In the genomic region with DNA sequence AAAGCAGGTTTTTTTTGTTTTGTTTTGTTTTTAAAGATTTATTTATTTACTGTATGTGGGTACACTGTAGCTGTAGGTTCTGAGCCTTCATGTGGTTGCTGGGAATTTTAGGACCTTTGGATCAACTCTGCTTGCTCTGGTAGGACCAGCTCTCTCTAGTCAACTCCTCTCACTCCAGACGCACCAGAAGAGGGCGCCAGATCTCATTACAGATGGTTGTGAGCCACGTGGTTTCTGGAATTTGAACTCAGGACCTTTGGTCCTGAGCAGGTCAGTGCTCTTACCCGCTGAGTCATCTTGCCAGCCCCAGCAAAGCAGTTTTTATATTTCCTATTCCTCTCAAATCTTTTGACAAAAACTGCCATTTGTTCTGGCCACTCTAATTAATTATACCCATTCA, we compare ENCODE assay signal across 8 mouse cellular contexts. TPM values are rescaled to one million over a fixed set of nuclear protein-coding genes. Genes with fewer than 3 reads are reported as not detected.
DNase-seq lines count a peak whose midpoint lies in the region.

No protein-coding gene starts in this region.

- intact Hi-C loops in gastrocnemius, postnatal 14 days (cut with DNase I; ENCODE audit: low total_unique reads): no loop called here
- intact Hi-C loops in heart, postnatal 36 days (cut with DNase I): no loop called here

- peak; percentile 14 for DNase-seq in gastrocnemius, postnatal 14 days
- no peak for DNase-seq in gastrocnemius, postnatal 25 days
- DNase-seq in 3134 (ENCODE audit: extremely low read depth, insufficient read length, low spot score) (peak; percentile 37), R1 (ENCODE audit: low read depth, low spot score) (peak; percentile 65)
- DNase-seq in heart, postnatal 36 days: peak; percentile 23 to 33
- DNase-seq in lung, adult 18-20 months: peak; percentile 32 to 44
- peak; percentile 17 for DNase-seq in thymus, postnatal 0 days (ENCODE audit: low spot score)
- DNase-seq in layer of hippocampus, postnatal 36 days: no peak

RNA-seq across cellular contexts. Expression of a gene that starts 1.5 kb away (rescaled TPM):
- 10 to 100 TPM; 10.6 to 10.8 TPM for total RNA-seq in gastrocnemius, postnatal 14 days (2021)
- 10 to 100 TPM in 1 of 2 experiments, 1 to 10 TPM in 1; 9.4 to 10.1 TPM for total RNA-seq in gastrocnemius, postnatal 25 days (2021)
- total RNA-seq in heart, postnatal 36 days (2021): 10 to 100 TPM; 18.2 to 21.0 TPM
- 14.4 and 15.8 TPM in 2 replicates for polyA plus RNA-seq in thymus, postnatal 0 days (2015; fragmentation: Nextera tagmentation; extraction: Ambion mirVana)
- total RNA-seq in layer of hippocampus, postnatal 36 days (2021): 10 to 100 TPM; 33.7 to 34.4 TPM

RNA-seq across cellular contexts. Expression of a gene that starts 1.6 kb away (rescaled TPM):
- total RNA-seq in gastrocnemius, postnatal 14 days (2021): 10 to 100 TPM; 19.1 to 21.2 TPM
- total RNA-seq in gastrocnemius, postnatal 25 days (2021): 10 to 100 TPM; 20.1 to 21.9 TPM
- total RNA-seq in heart, postnatal 36 days (2021): 10 to 100 TPM; 27.1 to 28.6 TPM
- polyA plus RNA-seq in thymus, postnatal 0 days (2015; fragmentation: Nextera tagmentation; extraction: Ambion mirVana): 9.7 and 12.5 TPM in 2 replicates
- total RNA-seq in layer of hippocampus, postnatal 36 days (2021): 10 to 100 TPM; 95.7 to 99.8 TPM

RNA-seq across cellular contexts. Expression of a gene that starts 26.3 kb away (rescaled TPM):
- 10 to 100 TPM; 20.9 to 25.4 TPM for total RNA-seq in gastrocnemius, postnatal 14 days (2021)
- 10 to 100 TPM; 19.0 to 22.7 TPM for total RNA-seq in gastrocnemius, postnatal 25 days (2021)
- 10 to 100 TPM; 19.7 to 20.2 TPM for total RNA-seq in heart, postnatal 36 days (2021)
- polyA plus RNA-seq in thymus, postnatal 0 days (2015; fragmentation: Nextera tagmentation; extraction: Ambion mirVana): 39.5 and 41.4 TPM in 2 replicates
- total RNA-seq in layer of hippocampus, postnatal 36 days (2021): 10 to 100 TPM; 33.3 to 34.4 TPM

RNA-seq across cellular contexts. Expression of a gene that starts 27.3 kb away (rescaled TPM):
- 1 to 10 TPM; 2.7 to 3.7 TPM for total RNA-seq in gastrocnemius, postnatal 14 days (2021)
- total RNA-seq in gastrocnemius, postnatal 25 days (2021): 1 to 10 TPM; 1.4 to 2.0 TPM
- total RNA-seq in heart, postnatal 36 days (2021): 1 to 10 TPM; 6.1 to 6.2 TPM
- 2.2 and 3.1 TPM in 2 replicates for polyA plus RNA-seq in thymus, postnatal 0 days (2015; fragmentation: Nextera tagmentation; extraction: Ambion mirVana)
- total RNA-seq in layer of hippocampus, postnatal 36 days (2021): 10 to 100 TPM; 88.1 to 89.4 TPM

Comparison
In these comparisons a context has a peak if more than half of its experiments do, and no peak if none do; other contexts are left out.
1. DNase-seq: peak in gastrocnemius, postnatal 14 days (single experiment), 3134 (single experiment), R1 (single experiment), heart, postnatal 36 days (2 of 2), lung, adult 18-20 months (2 of 2) and thymus, postnatal 0 days (single experiment); none in gastrocnemius, postnatal 25 days (single experiment) and layer of hippocampus, postnatal 36 days (0 of 2).